ENCODE assay signal across 23 mouse cellular contexts in the genomic region with DNA sequence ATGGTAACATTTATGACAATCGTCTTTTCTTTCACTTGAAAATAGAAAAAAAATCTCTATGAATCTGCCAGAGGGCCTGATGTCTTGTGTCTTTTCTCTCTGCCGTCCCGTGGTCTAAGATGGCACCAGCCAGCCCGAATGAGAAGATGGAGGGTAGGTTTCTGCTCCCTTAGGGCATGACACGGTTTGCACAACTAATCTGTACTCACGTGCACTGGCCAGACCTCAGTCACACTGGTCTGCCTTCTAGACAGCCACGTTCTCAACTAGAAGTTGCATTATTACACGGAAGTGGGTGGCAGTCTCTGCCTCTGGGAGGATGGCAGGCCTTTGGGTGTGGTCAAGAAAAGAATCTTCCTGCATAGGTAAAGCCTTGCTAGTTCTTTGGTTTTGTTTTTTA. TPM values are rescaled to one million over a fixed set of nuclear protein-coding genes. Genes with fewer than 3 reads are reported as not detected.
"Had no signal": no experiment of that assay in that cellular context is flagged by ENCODE, and none has a peak within 500 bp of the region (broad histone marks: within the 10 kb centered on the region; RNA-seq: fewer than 3 reads in every experiment).

No protein-coding gene starts in this region.

- H3K4me3 ChIP-seq: neural tube, embryonic 13.5 days; neural tube, embryonic 15.5 days; stomach, embryonic 15.5 days had no signal

- H3K9me3 ChIP-seq: neural tube, embryonic 13.5 days; neural tube, embryonic 15.5 days; stomach, embryonic 15.5 days had no signal

- DNase-seq: retina, postnatal 1 day; right cerebral cortex, adult 18-20 months; right cerebral cortex, postnatal 14 days; right cerebral cortex, postnatal 25 days; right cerebral cortex, postnatal 4 days; spleen, adult 18-20 months; thymus, adult 18-20 months; thymus, adult 2 months; thymus, postnatal 14 days; thymus, postnatal 25 days; thymus, postnatal 36 days; thymus, postnatal 4 days had no signal

- H3K4me2 ChIP-seq: neural tube, embryonic 13.5 days; neural tube, embryonic 15.5 days; stomach, embryonic 15.5 days had no signal

- H3K27ac ChIP-seq: neural tube, embryonic 13.5 days; neural tube, embryonic 15.5 days; stomach, embryonic 15.5 days had no signal

- H3K36me3 ChIP-seq: neural tube, embryonic 13.5 days; neural tube, embryonic 15.5 days; stomach, embryonic 15.5 days had no signal

- H3K27me3 ChIP-seq: neural tube, embryonic 13.5 days; neural tube, embryonic 15.5 days; stomach, embryonic 15.5 days had no signal

- H3K4me1 ChIP-seq: neural tube, embryonic 13.5 days; neural tube, embryonic 15.5 days; stomach, embryonic 15.5 days had no signal

- H3K9ac ChIP-seq: neural tube, embryonic 13.5 days; neural tube, embryonic 15.5 days; stomach, embryonic 15.5 days had no signal

RNA-seq across cellular contexts. Expression of a gene that starts 24.7 kb away (rescaled TPM):
- total RNA-seq: neutrophil, adult 5-6 weeks had no signal
- polyA plus RNA-seq: neural tube, embryonic 13.5 days; neural tube, embryonic 14.5 days; neural tube, embryonic 15.5 days; small intestine, adult 2 months; stomach, embryonic 14.5 days had no signal

RNA-seq across cellular contexts. Expression of a gene that starts 34.4 kb away (rescaled TPM):
- total RNA-seq: neutrophil, adult 5-6 weeks had no signal
- polyA plus RNA-seq: neural tube, embryonic 13.5 days; neural tube, embryonic 14.5 days; neural tube, embryonic 15.5 days; stomach, embryonic 14.5 days; testis, adult 2 months; thymus, postnatal 0 days; urinary bladder, adult 2 months had no signal

RNA-seq across cellular contexts. Expression of a gene that starts 56.8 kb away (rescaled TPM):
- total RNA-seq: neutrophil, adult 5-6 weeks had no signal
- polyA plus RNA-seq: neural tube, embryonic 13.5 days; neural tube, embryonic 14.5 days; neural tube, embryonic 15.5 days; stomach, embryonic 14.5 days; stomach, embryonic 15.5 days; stomach, postnatal 0 days; thymus, adult 2 months; urinary bladder, adult 2 months had no signal
